Mouse (Mus musculus): ENCODE measurements around the gene Prc1. TPM values are rescaled to one million over a fixed set of nuclear protein-coding genes. Genes with fewer than 3 reads are reported as not detected.

Gene Prc1
- polyA plus RNA-seq, 1 experiment from 2014 or later, result 121 TPM

GRCm38 (mm10) chr7:80287736-80288135, 6.5 kb upstream of the Prc1 start:
- WGBS, result 86% methylated on average over 10 of the region's 10 CpGs
- H3K9ac ChIP-seq, result no peak overlapping the region
- H3K27ac ChIP-seq (replicated peaks), result no peak overlapping the region
- peaks cover 88% of the 10 kb centered on the region for H3K36me3 ChIP-seq
- no peak overlapping the region for H3K4me3 ChIP-seq
- peaks cover 3% of the 10 kb centered on the region; the same call in 1 of the 2 replicates for H3K4me1 ChIP-seq
- H3K27me3 ChIP-seq (replicated peaks), result no peaks in the 10 kb centered on the region
- ATAC-seq (ENCODE audit: extremely low read depth, insufficient number of reproducible peaks, low FRiP score, low TSS enrichment), result no peak
- no peak overlapping the region for H3K4me2 ChIP-seq
- no peaks in the 10 kb centered on the region for H3K9me3 ChIP-seq

GRCm38 (mm10) chr7:80294764-80295648, 756 bp downstream of the Prc1 start:
- Histone ChIP-seq H3K4me2 (peak overlapping the region; percentile 78), H3K27me3 (replicated peaks) (no peaks in the 10 kb centered on the region), H3K27ac (replicated peaks) (peak overlapping the region; percentile 86), H3K36me3 (peaks cover 44% of the 10 kb centered on the region), H3K4me1 (peaks cover 35% of the 10 kb centered on the region), H3K4me3 (peak overlapping the region; percentile 86), H3K9ac (peak overlapping the region; percentile 92), H3K9me3 (no peaks in the 10 kb centered on the region)
- 7% methylated on average over 37 of the region's 37 CpGs for WGBS
- ATAC-seq (ENCODE audit: extremely low read depth, insufficient number of reproducible peaks, low FRiP score, low TSS enrichment), result no peak; the same call in 1 of the 2 replicates

GRCm38 (mm10) chr7:80296462-80296861, 2.2 kb downstream of the Prc1 start:
- Histone ChIP-seq H3K4me3 (peak overlapping the region; percentile 86; the same call in 1 of the 2 replicates), H3K4me2 (peak overlapping the region; percentile 78), H3K9ac (peak overlapping the region; percentile 55; the same call in 1 of the 2 replicates), H3K9me3 (no peaks in the 10 kb centered on the region), H3K27ac (replicated peaks) (no peak overlapping the region), H3K27me3 (replicated peaks) (no peaks in the 10 kb centered on the region), H3K4me1 (peaks cover 35% of the 10 kb centered on the region), H3K36me3 (peaks cover 46% of the 10 kb centered on the region)
- ATAC-seq (ENCODE audit: extremely low read depth, insufficient number of reproducible peaks, low FRiP score, low TSS enrichment), result no peak
- WGBS, result 91% methylated on average over 6 of the region's 6 CpGs

GRCm38 (mm10) chr7:80297041-80297440, 2.8 kb downstream of the Prc1 start:
- H3K27me3 ChIP-seq (replicated peaks), result no peaks in the 10 kb centered on the region
- 0 out of 2 replicates have a peak overlapping the region, but pooled peaks have one; percentile 5 for H3K4me3 ChIP-seq
- no peaks in the 10 kb centered on the region for H3K9me3 ChIP-seq
- peak overlapping the region; percentile 1; the same call in 1 of the 2 replicates for H3K9ac ChIP-seq
- peak overlapping the region; percentile 78; the same call in 1 of the 2 replicates for H3K4me2 ChIP-seq
- ATAC-seq (ENCODE audit: extremely low read depth, insufficient number of reproducible peaks, low FRiP score, low TSS enrichment), result no peak
- WGBS, result 64% methylated on average over 3 of the region's 3 CpGs
- peaks cover 35% of the 10 kb centered on the region for H3K4me1 ChIP-seq
- no peak overlapping the region for H3K27ac ChIP-seq (replicated peaks)
- peaks cover 50% of the 10 kb centered on the region for H3K36me3 ChIP-seq

GRCm38 (mm10) chr7:80298754-80299153, 4.5 kb downstream of the Prc1 start:
- ATAC-seq (ENCODE audit: extremely low read depth, insufficient number of reproducible peaks, low FRiP score, low TSS enrichment), result no peak
- 92% methylated on average over 4 of the region's 4 CpGs for WGBS

GRCm38 (mm10) chr7:80299568-80299967, 5.3 kb downstream of the Prc1 start:
- Histone ChIP-seq H3K4me3 (no peak overlapping the region), H3K36me3 (peaks cover 70% of the 10 kb centered on the region)

More at GRCm38 (mm10) chr7:80298754-80299153, 4.5 kb downstream of the Prc1 start:
- H3K9ac ChIP-seq, result no peak overlapping the region
- no peak overlapping the region for H3K4me3 ChIP-seq
- no peak overlapping the region for H3K4me2 ChIP-seq
- peaks cover 32% of the 10 kb centered on the region for H3K4me1 ChIP-seq
- H3K27me3 ChIP-seq (replicated peaks), result no peaks in the 10 kb centered on the region
- H3K36me3 ChIP-seq, result peaks cover 61% of the 10 kb centered on the region
- H3K9me3 ChIP-seq, result no peaks in the 10 kb centered on the region
- no peak overlapping the region for H3K27ac ChIP-seq (replicated peaks)

GRCm38 (mm10) chr7:80301522-80301921, 7.3 kb downstream of the Prc1 start:
- no peak overlapping the region for H3K9ac ChIP-seq
- 86% methylated on average over 2 of the region's 2 CpGs for WGBS
- H3K4me1 ChIP-seq, result peaks cover 16% of the 10 kb centered on the region
- no peaks in the 10 kb centered on the region for H3K27me3 ChIP-seq (replicated peaks)
- no peak for ATAC-seq (ENCODE audit: extremely low read depth, insufficient number of reproducible peaks, low FRiP score, low TSS enrichment)
- H3K27ac ChIP-seq (replicated peaks), result no peak overlapping the region
- H3K4me2 ChIP-seq, result no peak overlapping the region
- peaks cover 87% of the 10 kb centered on the region for H3K36me3 ChIP-seq
- no peak overlapping the region for H3K4me3 ChIP-seq
- H3K9me3 ChIP-seq, result no peaks in the 10 kb centered on the region

More at GRCm38 (mm10) chr7:80299568-80299967, 5.3 kb downstream of the Prc1 start:
- Histone ChIP-seq H3K27me3 (replicated peaks) (no peaks in the 10 kb centered on the region), H3K9ac (no peak overlapping the region), H3K4me1 (peaks cover 30% of the 10 kb centered on the region), H3K4me2 (no peak overlapping the region), H3K9me3 (no peaks in the 10 kb centered on the region), H3K27ac (replicated peaks) (no peak overlapping the region)
- WGBS, result 88% methylated on average over 3 of the region's 3 CpGs
- ATAC-seq (ENCODE audit: extremely low read depth, insufficient number of reproducible peaks, low FRiP score, low TSS enrichment), result no peak

- Histone ChIP-seq H3K27me3 (replicated peaks) (no peaks in the 10 kb centered on the region), H3K27ac (replicated peaks) (no peak overlapping the region), H3K4me2 (no peak overlapping the region), H3K9ac (no peak overlapping the region), H3K4me3 (no peak overlapping the region), H3K9me3 (no peaks in the 10 kb centered on the region), H3K36me3 (peaks cover 99% of the 10 kb centered on the region), H3K4me1 (no peaks in the 10 kb centered on the region)
- WGBS, result 85% methylated on average over 3 of the region's 3 CpGs
- ATAC-seq (ENCODE audit: extremely low read depth, insufficient number of reproducible peaks, low FRiP score, low TSS enrichment), result no peak
Observed at GRCm38 (mm10) chr7:80307766-80308165, 13.5 kb downstream of the Prc1 start.

- H3K4me2 ChIP-seq, result no peak overlapping the region
- no peak overlapping the region for H3K27ac ChIP-seq (replicated peaks)
- no peaks in the 10 kb centered on the region for H3K9me3 ChIP-seq
- peaks cover 99% of the 10 kb centered on the region for H3K36me3 ChIP-seq
- no peak overlapping the region for H3K9ac ChIP-seq
- WGBS, result 76% methylated on average over 7 of the region's 7 CpGs
- H3K4me1 ChIP-seq, result no peaks in the 10 kb centered on the region
- no peaks in the 10 kb centered on the region for H3K27me3 ChIP-seq (replicated peaks)
- no peak overlapping the region for H3K4me3 ChIP-seq
- no peak for ATAC-seq (ENCODE audit: extremely low read depth, insufficient number of reproducible peaks, low FRiP score, low TSS enrichment)
Observed at GRCm38 (mm10) chr7:80310771-80311170, 16.5 kb downstream of the Prc1 start.

GRCm38 (mm10) chr7:80315733-80316132, 21.5 kb downstream of the Prc1 start:
- Histone ChIP-seq H3K27me3 (replicated peaks) (no peaks in the 10 kb centered on the region), H3K4me3 (no peak overlapping the region), H3K27ac (replicated peaks) (no peak overlapping the region), H3K9ac (no peak overlapping the region), H3K4me2 (no peak overlapping the region), H3K9me3 (no peaks in the 10 kb centered on the region), H3K4me1 (peaks cover 18% of the 10 kb centered on the region), H3K36me3 (peaks cover 96% of the 10 kb centered on the region)
- no peak for ATAC-seq (ENCODE audit: extremely low read depth, insufficient number of reproducible peaks, low FRiP score, low TSS enrichment)
- 73% methylated on average over 2 of the region's 2 CpGs for WGBS

GRCm38 (mm10) chr7:80317439-80318115, 23.3 kb downstream of the Prc1 start:
- ATAC-seq (ENCODE audit: extremely low read depth, insufficient number of reproducible peaks, low FRiP score, low TSS enrichment), result no peak
- Histone ChIP-seq H3K4me3 (no peak overlapping the region), H3K27me3 (replicated peaks) (no peaks in the 10 kb centered on the region), H3K36me3 (peaks cover 82% of the 10 kb centered on the region), H3K4me2 (no peak overlapping the region), H3K9me3 (no peaks in the 10 kb centered on the region), H3K4me1 (peaks cover 24% of the 10 kb centered on the region), H3K9ac (no peak overlapping the region), H3K27ac (replicated peaks) (no peak overlapping the region)
- 68% methylated on average over 1 of the region's 1 CpGs for WGBS

All from heart, embryonic 13.5 days (tissue).